Mouse (Mus musculus) erythroblast, embryonic 14.5 days (primary cell): ENCODE data around the gene Myh3. TPM values are rescaled to one million over a fixed set of nuclear protein-coding genes. Genes with fewer than 3 reads are reported as not detected.
A peak's percentile ranks its signal among the peaks of the same experiment; 100 is the strongest.

Experiments
- H3K27me3 ChIP-seq: 2 replicates; pipeline ENCODE4 v1.6.1; 2012; ENCODE audit warnings: inconsistent platforms; ENCODE audit not compliant: control insufficient read depth
- H3K36me3 ChIP-seq: 2 replicates; pipeline ENCODE4 v1.6.1; 2012; ENCODE audit warnings: mild to moderate bottlenecking, inconsistent platforms; ENCODE audit not compliant: control insufficient read depth
- H3K4me1 ChIP-seq: 2 replicates; pipeline ENCODE4 v1.6.1; 2012; ENCODE audit warnings: inconsistent platforms; ENCODE audit not compliant: control insufficient read depth
- H3K4me3 ChIP-seq: replicated peaks from 2 replicates; pipeline ENCODE3; 2012; ENCODE audit warnings: moderate library complexity, mild to moderate bottlenecking, inconsistent platforms
- H3K9me3 ChIP-seq: 2 replicates; pipeline ENCODE4 v1.6.1; 2012; ENCODE audit warnings: low read length, inconsistent platforms, mixed read lengths; ENCODE audit not compliant: control insufficient read depth
- GATA1 ChIP-seq: IDR thresholded peaks from 2 replicates; pipeline ENCODE4 v1.6.1; 2012; ENCODE audit warnings: low read length, inconsistent platforms, mixed read lengths
- TAL1 ChIP-seq: IDR thresholded peaks from 3 replicates; pipeline ENCODE4 v1.6.1; 2012; ENCODE audit warnings: low read length, inconsistent platforms, mixed read lengths
- polyA plus RNA-seq: library from polyadenylated mRNA; stranded (reverse); fragments of >175 nt; gene quantifications from 2 replicates; pipeline ENCODE4 v1.2.3, GENCODE M21; 2012

The Myh3 gene
- polyA plus RNA-seq, 1 experiment: not detected

- Histone ChIP-seq H3K4me3 (no peak overlapping the region), H3K4me1 (peaks cover 17% of the 10 kb centered on the region), H3K27me3 (no peaks in the 10 kb centered on the region), H3K9me3 (no peaks in the 10 kb centered on the region), H3K36me3 (peaks cover 13% of the 10 kb centered on the region)
- TF ChIP-seq TAL1 (no peak), GATA1 (no peak)
These were observed 30.9 kb upstream of the Myh3 start for GRCm38 (mm10) chr11:67047199-67047598.

GRCm38 (mm10) chr11:67048496-67048895 lies 29.6 kb upstream of the Myh3 start:
- Histone ChIP-seq H3K36me3 (peaks cover 10% of the 10 kb centered on the region), H3K4me3 (no peak overlapping the region), H3K4me1 (peaks cover 25% of the 10 kb centered on the region), H3K27me3 (no peaks in the 10 kb centered on the region), H3K9me3 (no peaks in the 10 kb centered on the region)
- TF ChIP-seq TAL1 (no peak), GATA1 (no peak)

GRCm38 (mm10) chr11:67049256-67049655 lies 28.8 kb upstream of the Myh3 start:
- TF ChIP-seq TAL1 (no peak), GATA1 (no peak)
- Histone ChIP-seq H3K9me3 (no peaks in the 10 kb centered on the region), H3K4me1 (peaks cover 30% of the 10 kb centered on the region), H3K27me3 (no peaks in the 10 kb centered on the region), H3K36me3 (peaks cover 10% of the 10 kb centered on the region), H3K4me3 (no peak overlapping the region)

GRCm38 (mm10) chr11:67051676-67052320 lies 26.3 kb upstream of the Myh3 start:
- Histone ChIP-seq H3K4me3 (peak overlapping the region; percentile 78), H3K9me3 (no peaks in the 10 kb centered on the region), H3K27me3 (no peaks in the 10 kb centered on the region), H3K4me1 (peaks cover 28% of the 10 kb centered on the region), H3K36me3 (peaks cover 22% of the 10 kb centered on the region)
- no peak for TF ChIP-seq GATA1
- TF ChIP-seq TAL1: no peak

GRCm38 (mm10) chr11:67052321-67052952 lies 25.7 kb upstream of the Myh3 start, which contains the start of the genes Adprm and Sco1:
Gene Adprm, minus strand, starts transcription at chr11:67052594.
Gene Sco1, plus strand, starts transcription at chr11:67052670.
- Histone ChIP-seq H3K9me3 (no peaks in the 10 kb centered on the region), H3K27me3 (no peaks in the 10 kb centered on the region), H3K36me3 (peaks cover 25% of the 10 kb centered on the region), H3K4me3 (peak within 1 kb of the TSS; percentile 78), H3K4me1 (peaks cover 28% of the 10 kb centered on the region)
- TF ChIP-seq GATA1: no peak
- TF ChIP-seq TAL1: no peak

GRCm38 (mm10) chr11:67054754-67055365 lies 23.2 kb upstream of the Myh3 start:
- Histone ChIP-seq H3K9me3 (no peaks in the 10 kb centered on the region), H3K36me3 (peaks cover 46% of the 10 kb centered on the region), H3K4me3 (no peak overlapping the region), H3K27me3 (no peaks in the 10 kb centered on the region), H3K4me1 (peaks cover 25% of the 10 kb centered on the region)
- TF ChIP-seq GATA1 (no peak), TAL1 (no peak)

GRCm38 (mm10) chr11:67061311-67061710 lies 16.8 kb upstream of the Myh3 start:
- TF ChIP-seq TAL1 (no peak), GATA1 (no peak)
- H3K4me1 ChIP-seq: no peaks in the 10 kb centered on the region
- no peaks in the 10 kb centered on the region for H3K27me3 ChIP-seq
- no peak overlapping the region for H3K4me3 ChIP-seq
- peaks cover 75% of the 10 kb centered on the region for H3K36me3 ChIP-seq
- no peaks in the 10 kb centered on the region for H3K9me3 ChIP-seq

GRCm38 (mm10) chr11:67062726-67063125 lies 15.4 kb upstream of the Myh3 start:
- H3K4me3 ChIP-seq: no peak overlapping the region
- no peaks in the 10 kb centered on the region for H3K27me3 ChIP-seq
- H3K4me1 ChIP-seq: no peaks in the 10 kb centered on the region
- TF ChIP-seq TAL1: no peak
- TF ChIP-seq GATA1: no peak
- peaks cover 68% of the 10 kb centered on the region for H3K36me3 ChIP-seq
- no peaks in the 10 kb centered on the region for H3K9me3 ChIP-seq

- TF ChIP-seq TAL1 (no peak), GATA1 (no peak)
- H3K36me3 ChIP-seq: peaks cover 27% of the 10 kb centered on the region
- H3K27me3 ChIP-seq: no peaks in the 10 kb centered on the region
- H3K4me1 ChIP-seq: no peaks in the 10 kb centered on the region
- H3K9me3 ChIP-seq: no peaks in the 10 kb centered on the region
- no peak overlapping the region for H3K4me3 ChIP-seq
These were observed 10.4 kb upstream of the Myh3 start for GRCm38 (mm10) chr11:67067741-67068140.
